Mouse (Mus musculus): Measurements from ENCODE around the gene Txnrd2. TPM values are rescaled to one million over a fixed set of nuclear protein-coding genes. Genes with fewer than 3 reads are reported as not detected.
A peak's percentile ranks its signal among the peaks of the same experiment; 100 is the strongest.

Gene Txnrd2
- total RNA-seq, 1 experiment: 7.9 TPM

DNA sequence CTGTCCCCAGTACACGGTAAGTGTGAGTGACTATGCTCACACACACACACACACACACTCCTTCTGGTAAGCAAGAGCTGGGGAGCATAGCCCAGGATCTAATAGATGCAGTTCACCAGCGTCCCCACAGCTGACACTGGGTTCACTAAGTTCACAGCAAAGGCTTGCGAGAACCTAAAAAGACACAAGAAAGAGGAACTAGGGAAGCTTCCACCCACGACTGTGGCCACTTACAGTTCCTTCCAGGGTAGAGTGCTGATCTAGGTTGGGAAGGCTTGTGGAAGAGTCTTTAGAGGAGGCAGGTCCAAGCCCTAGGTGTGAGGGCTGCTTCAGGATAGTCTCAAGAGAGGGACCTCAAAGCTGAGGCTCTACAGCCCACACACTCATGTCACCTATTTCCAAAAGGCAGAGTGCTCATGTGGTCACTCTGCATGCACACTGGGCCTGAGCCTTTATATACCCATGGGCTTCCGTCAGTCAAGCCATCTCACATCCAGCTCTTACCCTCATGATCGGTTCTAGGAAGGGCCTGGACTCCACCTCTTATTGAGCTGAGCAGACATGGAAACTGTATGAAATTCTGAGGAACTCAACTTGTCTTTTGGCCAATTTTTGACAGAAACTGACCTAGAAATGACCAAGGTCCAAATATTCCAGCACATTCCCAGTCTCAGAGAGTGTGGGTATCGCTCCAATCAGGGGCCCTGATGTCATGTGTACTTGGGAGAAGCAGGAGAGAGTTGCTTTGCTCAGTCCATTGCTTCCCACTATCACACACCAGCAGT is 13.0 kb upstream of the Txnrd2 start:
- no peak for DNase-seq (ENCODE audit: low read depth, low spot score)
- no peak overlapping the region for H3K4me3 ChIP-seq (ENCODE audit: insufficient read depth in 1 of 2, low read depth in 1 of 2, low read length in 2 of 2, poor library complexity in 1 of 2, severe bottlenecking in 1 of 2)
- H3K36me3 ChIP-seq (ENCODE audit: control insufficient read depth, insufficient read depth, low read length, poor library complexity, severe bottlenecking): no peaks in the 10 kb centered on the region; the same call in 1 of the 2 replicates
- H3K9me3 ChIP-seq (ENCODE audit: control insufficient read depth, insufficient read depth, low read depth, low read length): no peaks in the 10 kb centered on the region
- no peak overlapping the region for H3K9ac ChIP-seq (ENCODE audit: insufficient read depth, low read depth, low read length, poor library complexity, severe bottlenecking)
- TF ChIP-seq HCFC1 (IDR thresholded peaks at IDR 0.05; ENCODE audit: borderline replicate concordance, insufficient read depth, low read length): no peak
- TF ChIP-seq ZC3H11A (IDR thresholded peaks at IDR 0.05; ENCODE audit: borderline replicate concordance, low read depth, low read length): no peak
- TF ChIP-seq ZNF384 (IDR thresholded peaks at IDR 0.05; ENCODE audit: low read depth, low read length): no peak
- no peak for TF ChIP-seq MAFK (IDR thresholded peaks at IDR 0.05; ENCODE audit: insufficient read depth, low read depth, low read length)
- TF ChIP-seq CHD2 (IDR thresholded peaks at IDR 0.05; ENCODE audit: low read depth, low read length): no peak
- H3K4me1 ChIP-seq (ENCODE audit: control insufficient read depth in 2 of 2, insufficient read depth in 2 of 2, low read length in 2 of 2, poor library complexity in 1 of 2): no peaks in the 10 kb centered on the region
- in situ Hi-C loops (cut with MboI; ENCODE audit: low sequenced_read_pairs in 2 of 2, unreplicated experiment in 2 of 2): no loop called here
- no peak overlapping the region for H3K27ac ChIP-seq (ENCODE audit: insufficient read depth, low read depth, low read length, poor library complexity, severe bottlenecking)

DNA sequence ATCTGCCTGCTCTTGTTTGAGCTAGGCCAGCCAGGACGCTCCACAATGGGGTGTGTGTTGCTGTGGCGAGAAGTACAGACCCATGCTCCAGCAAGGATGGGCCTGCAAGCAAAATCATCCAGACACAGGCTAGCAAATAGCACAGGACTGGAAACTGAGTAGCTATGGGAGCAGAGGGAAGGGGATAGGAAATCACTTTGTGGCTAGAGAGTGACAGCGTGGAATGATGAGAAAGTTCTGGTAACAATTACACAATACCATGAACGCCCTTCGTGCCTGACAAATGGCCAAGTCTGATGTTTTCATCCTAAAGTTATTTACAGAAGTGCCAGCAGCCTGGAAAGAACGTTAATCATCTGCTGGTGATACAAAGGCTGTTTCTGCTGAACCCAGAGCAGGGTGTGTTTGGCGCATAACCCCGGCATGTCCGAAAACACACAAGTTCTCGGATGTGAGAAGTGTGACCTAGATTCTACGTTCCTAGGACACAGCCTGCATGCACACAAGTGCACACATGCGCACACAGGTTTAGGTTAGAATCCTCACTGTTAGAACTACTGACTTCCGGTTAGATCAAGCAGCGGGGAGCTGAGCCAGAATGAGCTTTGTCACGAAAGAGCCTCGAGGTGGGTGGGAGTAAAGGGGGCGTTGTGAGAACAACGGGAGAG is 10.0 kb upstream of the Txnrd2 start:
- Histone ChIP-seq H3K36me3 (ENCODE audit: control insufficient read depth, insufficient read depth, low read length, poor library complexity, severe bottlenecking) (no peaks in the 10 kb centered on the region), H3K4me3 (ENCODE audit: insufficient read depth in 1 of 2, low read depth in 1 of 2, low read length in 2 of 2, poor library complexity in 1 of 2, severe bottlenecking in 1 of 2) (no peak overlapping the region), H3K9me3 (ENCODE audit: control insufficient read depth, insufficient read depth, low read depth, low read length) (no peaks in the 10 kb centered on the region), H3K9ac (ENCODE audit: insufficient read depth, low read depth, low read length, poor library complexity, severe bottlenecking) (0 out of 2 replicates have a peak overlapping the region, but pooled peaks have one; percentile 4), H3K4me1 (ENCODE audit: control insufficient read depth in 2 of 2, insufficient read depth in 2 of 2, low read length in 2 of 2, poor library complexity in 1 of 2) (peaks cover 0 to 3% of the 10 kb centered on the region in 2 experiments; a peak in 2 of 4 replicates), H3K27ac (ENCODE audit: insufficient read depth, low read depth, low read length, poor library complexity, severe bottlenecking) (no peak overlapping the region)
- DNase-seq (ENCODE audit: low read depth, low spot score): no peak
- no peak for TF ChIP-seq ZC3H11A (IDR thresholded peaks at IDR 0.05; ENCODE audit: borderline replicate concordance, low read depth, low read length)
- no peak for TF ChIP-seq MAFK (IDR thresholded peaks at IDR 0.05; ENCODE audit: insufficient read depth, low read depth, low read length)
- no peak for TF ChIP-seq ZNF384 (IDR thresholded peaks at IDR 0.05; ENCODE audit: low read depth, low read length)
- TF ChIP-seq HCFC1 (IDR thresholded peaks at IDR 0.05; ENCODE audit: borderline replicate concordance, insufficient read depth, low read length): no peak
- no peak for TF ChIP-seq CHD2 (IDR thresholded peaks at IDR 0.05; ENCODE audit: low read depth, low read length)
- in situ Hi-C loops (cut with MboI; ENCODE audit: low sequenced_read_pairs in 2 of 2, unreplicated experiment in 2 of 2): no loop called here

DNA sequence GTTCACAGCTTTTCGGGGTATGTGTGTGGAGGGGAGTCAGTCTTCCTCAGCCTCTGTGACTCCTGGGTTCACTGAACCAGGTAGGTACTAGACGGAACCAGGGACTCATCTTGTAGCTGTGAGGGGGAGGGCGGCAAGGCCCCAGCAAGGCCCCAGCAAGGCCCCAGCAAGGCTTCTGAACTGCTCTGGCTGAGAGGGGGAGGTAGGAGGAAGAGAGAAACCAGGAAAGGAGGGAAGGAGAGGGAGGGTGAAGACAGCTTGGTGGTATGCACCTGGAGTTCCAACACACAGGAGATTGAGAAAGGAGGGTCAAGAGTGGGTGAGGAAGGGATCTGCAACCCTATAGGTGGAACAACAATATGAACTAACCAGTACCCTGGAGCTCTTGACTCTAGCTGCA is 9.3 kb upstream of the Txnrd2 start:
- in situ Hi-C loops (cut with MboI; ENCODE audit: low sequenced_read_pairs in 2 of 2, unreplicated experiment in 2 of 2): no loop called here
- Histone ChIP-seq H3K9ac (ENCODE audit: insufficient read depth, low read depth, low read length, poor library complexity, severe bottlenecking) (0 out of 2 replicates have a peak overlapping the region, but pooled peaks have one; percentile 4), H3K4me3 (ENCODE audit: insufficient read depth in 1 of 2, low read depth in 1 of 2, low read length in 2 of 2, poor library complexity in 1 of 2, severe bottlenecking in 1 of 2) (no peak overlapping the region), H3K36me3 (ENCODE audit: control insufficient read depth, insufficient read depth, low read length, poor library complexity, severe bottlenecking) (no peaks in the 10 kb centered on the region), H3K4me1 (ENCODE audit: control insufficient read depth in 2 of 2, insufficient read depth in 2 of 2, low read length in 2 of 2, poor library complexity in 1 of 2) (peaks cover 0 to 3% of the 10 kb centered on the region in 2 experiments; a peak in 2 of 4 replicates), H3K27ac (ENCODE audit: insufficient read depth, low read depth, low read length, poor library complexity, severe bottlenecking) (no peak overlapping the region), H3K9me3 (ENCODE audit: control insufficient read depth, insufficient read depth, low read depth, low read length) (no peaks in the 10 kb centered on the region)
- DNase-seq (ENCODE audit: low read depth, low spot score): no peak
- TF ChIP-seq ZNF384 (IDR thresholded peaks at IDR 0.05; ENCODE audit: low read depth, low read length): no peak
- no peak for TF ChIP-seq ZC3H11A (IDR thresholded peaks at IDR 0.05; ENCODE audit: borderline replicate concordance, low read depth, low read length)
- TF ChIP-seq CHD2 (IDR thresholded peaks at IDR 0.05; ENCODE audit: low read depth, low read length): no peak
- TF ChIP-seq MAFK (IDR thresholded peaks at IDR 0.05; ENCODE audit: insufficient read depth, low read depth, low read length): no peak
- no peak for TF ChIP-seq HCFC1 (IDR thresholded peaks at IDR 0.05; ENCODE audit: borderline replicate concordance, insufficient read depth, low read length)

DNA sequence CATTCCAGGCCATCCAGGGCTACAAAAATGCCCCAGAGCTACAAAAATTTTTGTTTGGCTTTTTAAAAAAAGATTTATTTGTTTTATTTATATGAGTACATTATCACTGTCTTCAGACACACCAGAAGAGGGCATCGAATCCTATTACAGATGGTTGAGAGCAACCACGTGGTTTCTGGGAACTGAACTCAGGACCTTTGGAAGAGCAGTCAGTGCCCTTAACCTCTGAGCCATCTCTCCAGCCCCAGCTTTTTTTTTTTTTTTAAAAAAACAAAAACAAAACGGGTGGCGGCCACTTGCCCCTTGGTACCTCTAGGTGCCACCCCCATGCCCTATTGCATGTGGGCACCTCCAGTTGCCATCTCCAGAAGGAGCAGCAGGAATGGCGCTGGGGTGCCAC is 8.7 kb upstream of the Txnrd2 start:
- Histone ChIP-seq H3K36me3 (ENCODE audit: control insufficient read depth, insufficient read depth, low read length, poor library complexity, severe bottlenecking) (no peaks in the 10 kb centered on the region), H3K9ac (ENCODE audit: insufficient read depth, low read depth, low read length, poor library complexity, severe bottlenecking) (no peak overlapping the region), H3K4me1 (ENCODE audit: control insufficient read depth in 2 of 2, insufficient read depth in 2 of 2, low read length in 2 of 2, poor library complexity in 1 of 2) (peaks cover 0 to 3% of the 10 kb centered on the region in 2 experiments; a peak in 2 of 4 replicates), H3K27ac (ENCODE audit: insufficient read depth, low read depth, low read length, poor library complexity, severe bottlenecking) (no peak overlapping the region), H3K9me3 (ENCODE audit: control insufficient read depth, insufficient read depth, low read depth, low read length) (no peaks in the 10 kb centered on the region), H3K4me3 (ENCODE audit: insufficient read depth in 1 of 2, low read depth in 1 of 2, low read length in 2 of 2, poor library complexity in 1 of 2, severe bottlenecking in 1 of 2) (no peak overlapping the region)
- DNase-seq (ENCODE audit: low read depth, low spot score): no peak
- TF ChIP-seq CHD2 (IDR thresholded peaks at IDR 0.05; ENCODE audit: low read depth, low read length): no peak
- in situ Hi-C loops (cut with MboI; ENCODE audit: low sequenced_read_pairs in 2 of 2, unreplicated experiment in 2 of 2): no loop called here

All from ES-E14 (cell line).